Mouse (Mus musculus): ENCODE data around the gene Ntsr1.

DNA sequence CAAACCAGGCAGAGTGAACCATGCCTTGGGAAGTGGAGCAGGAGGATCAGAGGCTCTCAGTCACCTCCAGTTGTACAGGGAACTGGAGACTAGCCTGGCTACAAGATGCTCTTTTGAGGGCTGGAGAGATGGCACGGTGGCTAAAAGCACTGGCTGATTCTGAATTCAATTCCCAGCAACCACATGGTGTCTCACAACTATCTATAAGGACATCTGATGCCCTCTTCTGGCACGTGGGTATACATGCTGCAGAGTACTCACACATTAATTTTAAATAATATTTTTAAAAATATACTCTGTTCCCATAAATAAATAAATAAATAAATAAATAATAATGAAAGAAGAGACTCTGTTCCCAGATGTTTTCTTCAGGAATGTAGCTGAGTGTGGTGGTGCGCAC lies 55.4 kb downstream of the Ntsr1 start:
- TF ChIP-seq CTCF (IDR thresholded peaks at IDR 0.05; ENCODE audit: insufficient read depth, low read depth, low read length): no peak
- no peak for TF ChIP-seq POLR2A (IDR thresholded peaks at IDR 0.05; ENCODE audit: insufficient read depth, low read depth, low read length)
